In genomic region chr1:165075301-165076082, GRCm38 (mm10) we compare ENCODE assay signal across 9 mouse cellular contexts.
DNase-seq lines count a peak whose midpoint lies in the region; ATAC-seq and TF ChIP-seq lines count a peak whose summit lies in the region.
"Had no signal": no experiment of that assay in that cellular context is flagged by ENCODE, and none has a peak within 500 bp of the region (broad histone marks: within the 10 kb centered on the region; RNA-seq: fewer than 3 reads in every experiment).

No protein-coding gene starts in this region.

- 0 out of 2 replicates have a peak, but pooled peaks cover 5% of the 10 kb centered on the region for H3K9me3 ChIP-seq in kidney, embryonic 14.5 days (ENCODE audit: control insufficient read depth, low read length)
- H3K9me3 ChIP-seq in hindbrain, embryonic 15.5 days = no peaks in the 10 kb centered on the region
- H3K9me3 ChIP-seq in limb, embryonic 14.5 days (ENCODE audit: control insufficient read depth, low read length) = no peaks in the 10 kb centered on the region
- H3K9me3 ChIP-seq: G1E had no signal

- no peak overlapping the region for H3K27ac ChIP-seq in kidney, embryonic 14.5 days (ENCODE audit: low read depth, low read length)
- H3K27ac ChIP-seq in hindbrain, embryonic 15.5 days (replicated peaks) = peak overlapping the region; percentile 90
- peak overlapping the region; percentile 33; the same call in 1 of the 2 replicates for H3K27ac ChIP-seq in limb, embryonic 14.5 days (replicated peaks; ENCODE audit: low read depth, low read length)

- H3K4me3 ChIP-seq in kidney, embryonic 14.5 days (ENCODE audit: low read length) = no peak overlapping the region
- H3K4me3 ChIP-seq in hindbrain, embryonic 15.5 days = no peak overlapping the region
- no peak overlapping the region for H3K4me3 ChIP-seq in limb, embryonic 14.5 days (replicated peaks; ENCODE audit: low read length)

- no peaks in the 10 kb centered on the region for H3K36me3 ChIP-seq in kidney, embryonic 14.5 days (ENCODE audit: control insufficient read depth, insufficient read depth, low read length)
- no peaks in the 10 kb centered on the region for H3K36me3 ChIP-seq in hindbrain, embryonic 15.5 days
- H3K36me3 ChIP-seq in limb, embryonic 14.5 days (ENCODE audit: control insufficient read depth, insufficient read depth, low read length) = no peaks in the 10 kb centered on the region
- H3K36me3 ChIP-seq: G1E had no signal

- no peaks in the 10 kb centered on the region for H3K27me3 ChIP-seq in kidney, embryonic 14.5 days (ENCODE audit: control insufficient read depth, insufficient read depth, low read length)
- no peaks in the 10 kb centered on the region for H3K27me3 ChIP-seq in hindbrain, embryonic 15.5 days
- H3K27me3 ChIP-seq in limb, embryonic 14.5 days (ENCODE audit: control insufficient read depth, insufficient read depth, low read length) = no peaks in the 10 kb centered on the region

- H3K4me2 ChIP-seq in kidney, embryonic 14.5 days (replicated peaks; ENCODE audit: low read depth, low read length) = no peak overlapping the region
- peak overlapping the region; percentile 21; the same call in 1 of the 2 replicates for H3K4me2 ChIP-seq in hindbrain, embryonic 15.5 days
- H3K4me2 ChIP-seq in limb, embryonic 14.5 days (replicated peaks; ENCODE audit: low read depth, low read length, severe bottlenecking) = no peak overlapping the region

- ATAC-seq in kidney, embryonic 14.5 days (ENCODE audit: low FRiP score, low TSS enrichment) = 0 out of 2 replicates have a peak, but pooled peaks have one; percentile 35
- ATAC-seq in hindbrain, embryonic 15.5 days (ENCODE audit: low FRiP score, low read depth) = peak; percentile 94
- peak; percentile 77 for ATAC-seq in limb, embryonic 14.5 days (ENCODE audit: low FRiP score, low read depth)

- DNase-seq in kidney, postnatal 36 days = no peak
- DNase-seq in adrenal gland, postnatal 36 days = peak; percentile 68
- DNase-seq in frontal cortex, postnatal 25 days (ENCODE audit: low spot score in 2 of 2) = peak; percentile 42 to 52
- DNase-seq in limb, embryonic 14.5 days (ENCODE audit: low spot score) = peak; percentile 90
- peak; percentile 27 for DNase-seq in right cerebral cortex, postnatal 4 days
- DNase-seq in urinary bladder, postnatal 25 days (ENCODE audit: low spot score) = no peak

- TF ChIP-seq POLR2A in limb, embryonic 14.5 days (IDR thresholded peaks at IDR 0.05; ENCODE audit: borderline replicate concordance, extremely low read depth, insufficient read depth, insufficient read length) = no peak

- WGBS in kidney, embryonic 14.5 days = 60% methylated on average over 5 of the region's 5 CpGs
- WGBS in hindbrain, embryonic 15.5 days = 19% methylated on average over 5 of the region's 5 CpGs
- WGBS in limb, embryonic 14.5 days = 37% methylated on average over 5 of the region's 5 CpGs

- H3K4me1 ChIP-seq in kidney, embryonic 14.5 days (ENCODE audit: control insufficient read depth, insufficient read depth, low read length) = peaks cover 3% of the 10 kb centered on the region; the same call in 1 of the 2 replicates
- peaks cover 32% of the 10 kb centered on the region for H3K4me1 ChIP-seq in hindbrain, embryonic 15.5 days (replicated peaks)
- H3K4me1 ChIP-seq in limb, embryonic 14.5 days (ENCODE audit: control insufficient read depth, insufficient read depth, low read length) = peaks cover 4% of the 10 kb centered on the region; the same call in 1 of the 2 replicates

- no peak overlapping the region for H3K9ac ChIP-seq in kidney, embryonic 14.5 days (ENCODE audit: low read depth, low read length)
- H3K9ac ChIP-seq in hindbrain, embryonic 15.5 days = no peak overlapping the region
- no peak overlapping the region for H3K9ac ChIP-seq in limb, embryonic 14.5 days (ENCODE audit: low read depth, low read length, severe bottlenecking)

Comparison
In these comparisons a context has a peak if more than half of its experiments do, and no peak if none do; other contexts are left out.
1. ATAC-seq: peak in every context shown above with its lines; median percentile 94 in hindbrain, embryonic 15.5 days; 77 in limb, embryonic 14.5 days; 35 in kidney, embryonic 14.5 days.
2. DNase-seq: peak in adrenal gland, postnatal 36 days (2 of 2), frontal cortex, postnatal 25 days (2 of 2), limb, embryonic 14.5 days (single experiment) and right cerebral cortex, postnatal 4 days (single experiment); none in kidney, postnatal 36 days (0 of 2) and urinary bladder, postnatal 25 days (single experiment).